Mouse (Mus musculus): ENCODE results near the gene Gys2. TPM values are rescaled to one million over a fixed set of nuclear protein-coding genes. Genes with fewer than 3 reads are reported as not detected.
"Not testable (repeated sequence)": the region's sequence is repeated elsewhere in the genome, so short reads cannot be mapped to it uniquely, and the experiment has no call there.

Gene Gys2
- polyA plus RNA-seq, 1 experiment from 2014 or later, result 0.08 TPM

DNA sequence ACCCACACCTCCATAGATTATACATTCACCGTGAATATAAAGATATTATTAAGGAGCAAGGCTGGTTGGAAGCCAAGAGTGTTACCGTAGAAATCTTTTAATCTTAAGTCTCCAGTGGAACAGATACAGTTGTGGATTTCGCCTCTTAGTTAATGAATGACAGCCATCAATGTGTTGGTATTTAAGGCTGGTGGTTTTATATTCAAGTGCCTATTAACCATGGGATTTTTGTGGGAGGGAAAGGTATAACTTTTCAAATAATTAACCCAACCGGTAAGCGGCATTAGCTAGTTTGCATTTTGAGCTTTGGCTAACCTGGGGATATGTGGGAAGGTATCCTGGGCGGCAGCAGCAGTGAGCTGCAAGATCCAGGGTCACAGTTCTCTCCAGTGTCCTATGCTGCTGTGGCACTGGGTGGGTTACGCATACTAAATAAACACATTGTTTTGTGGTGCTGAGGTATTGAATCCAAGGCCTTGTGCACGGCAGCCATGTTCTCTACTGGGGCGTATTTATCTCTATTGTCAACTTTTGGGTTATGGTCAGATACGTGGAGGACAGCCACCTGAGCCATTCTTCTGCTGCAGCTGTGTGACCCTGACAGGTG is 29.7 kb upstream of the Gys2 start:
- 88% methylated on average over 10 of the region's 10 CpGs for WGBS
- no peak overlapping the region for H3K9ac ChIP-seq
- peaks cover 39% of the 10 kb centered on the region for H3K4me1 ChIP-seq (replicated peaks)
- no peak overlapping the region for H3K27ac ChIP-seq
- ATAC-seq (ENCODE audit: low FRiP score), result no peak
- H3K36me3 ChIP-seq, result peaks cover 50% of the 10 kb centered on the region
- H3K4me3 ChIP-seq, result no peak overlapping the region
- H3K4me2 ChIP-seq, result no peak overlapping the region
- H3K27me3 ChIP-seq, result no peaks in the 10 kb centered on the region
- H3K9me3 ChIP-seq, result no peaks in the 10 kb centered on the region

DNA sequence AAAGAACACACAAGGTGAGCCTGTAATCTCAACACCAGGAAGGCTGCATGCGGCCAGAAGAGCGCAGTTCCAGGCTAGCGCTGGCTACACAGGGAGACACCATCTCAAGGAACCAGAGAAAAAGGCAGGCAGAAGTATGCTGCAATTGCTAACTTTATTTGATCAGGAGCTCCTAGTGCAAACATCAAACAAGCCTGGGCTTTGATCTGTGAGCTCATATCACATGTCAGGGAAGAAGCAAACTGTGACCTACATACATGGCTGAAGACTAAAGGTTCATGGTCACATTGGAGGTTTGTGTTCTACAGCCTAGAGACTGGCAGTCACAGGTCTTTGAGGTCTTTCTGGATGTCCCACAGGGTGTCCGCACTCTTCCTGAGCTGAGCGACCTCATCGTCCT is 17.2 kb upstream of the Gys2 start:
- not testable (repeated sequence) for H3K27ac ChIP-seq; H3K4me1 ChIP-seq (replicated peaks); ATAC-seq (ENCODE audit: low FRiP score); H3K4me3 ChIP-seq; H3K4me2 ChIP-seq; H3K9ac ChIP-seq; H3K27me3 ChIP-seq; H3K9me3 ChIP-seq
- WGBS, result 93% methylated on average over 6 of the region's 6 CpGs
- H3K36me3 ChIP-seq, result peaks cover 82% of the 10 kb centered on the region

DNA sequence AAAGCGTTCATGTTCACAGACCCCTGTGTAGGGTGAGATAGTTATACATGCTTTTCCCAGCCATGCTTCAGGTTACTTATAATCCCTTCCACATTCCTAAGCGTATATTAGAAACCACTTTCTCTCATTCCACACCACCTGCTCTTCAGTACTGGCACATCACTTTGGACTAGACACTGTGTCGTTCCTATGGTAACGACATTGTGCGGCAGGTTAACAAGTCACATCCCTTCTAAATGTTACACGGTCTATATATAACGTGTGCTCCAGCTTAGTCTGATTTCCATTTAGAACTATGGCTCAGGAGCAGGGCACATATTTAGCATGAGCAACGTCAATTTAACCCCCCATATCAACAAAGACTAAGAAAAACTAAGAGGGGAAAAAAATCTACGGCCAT is 14.7 kb upstream of the Gys2 start:
- H3K27ac ChIP-seq, result no peak overlapping the region
- 86% methylated on average over 9 of the region's 9 CpGs for WGBS
- H3K9me3 ChIP-seq, result no peaks in the 10 kb centered on the region; the same call in 1 of the 2 replicates
- H3K4me3 ChIP-seq, result no peak overlapping the region
- no peaks in the 10 kb centered on the region for H3K27me3 ChIP-seq
- no peak overlapping the region for H3K9ac ChIP-seq
- no peak overlapping the region for H3K4me2 ChIP-seq
- H3K4me1 ChIP-seq (replicated peaks), result no peaks in the 10 kb centered on the region
- H3K36me3 ChIP-seq, result peaks cover 77% of the 10 kb centered on the region
- no peak for ATAC-seq (ENCODE audit: low FRiP score)

- no peak for ATAC-seq (ENCODE audit: low FRiP score)
- no peak overlapping the region for H3K9ac ChIP-seq
- no peak overlapping the region for H3K27ac ChIP-seq
- H3K36me3 ChIP-seq, result peaks cover 60% of the 10 kb centered on the region
- WGBS, result 92% methylated on average over 4 of the region's 4 CpGs
- no peaks in the 10 kb centered on the region for H3K27me3 ChIP-seq
- H3K4me3 ChIP-seq, result no peak overlapping the region
- H3K4me1 ChIP-seq (replicated peaks), result no peaks in the 10 kb centered on the region
- H3K9me3 ChIP-seq, result no peaks in the 10 kb centered on the region; the same call in 1 of the 2 replicates
- no peak overlapping the region for H3K4me2 ChIP-seq
Observed at GRCm38 (mm10) chr6:142485478-142486123, 12.7 kb upstream of the Gys2 start.

DNA sequence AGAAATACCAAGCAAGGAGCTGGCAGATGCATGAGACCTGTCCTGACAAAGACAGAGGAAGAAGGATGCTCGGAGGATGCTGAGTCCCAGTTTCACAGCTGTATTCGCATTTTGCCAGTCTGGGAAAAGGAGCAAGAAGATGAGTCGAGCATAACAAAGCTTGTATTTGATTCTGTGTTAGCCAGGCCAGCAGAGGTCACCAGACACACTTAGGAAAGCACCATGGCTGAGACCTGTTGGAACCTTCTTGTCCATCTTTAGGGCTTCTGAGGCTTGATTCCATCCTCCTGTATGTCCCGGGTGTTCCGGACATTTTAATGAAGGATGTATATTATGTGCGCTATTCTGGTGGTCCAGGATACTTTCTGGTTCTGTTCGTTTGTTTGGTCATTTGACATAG is 4.3 kb upstream of the Gys2 start:
- WGBS, result 85% methylated on average over 7 of the region's 7 CpGs

DNA sequence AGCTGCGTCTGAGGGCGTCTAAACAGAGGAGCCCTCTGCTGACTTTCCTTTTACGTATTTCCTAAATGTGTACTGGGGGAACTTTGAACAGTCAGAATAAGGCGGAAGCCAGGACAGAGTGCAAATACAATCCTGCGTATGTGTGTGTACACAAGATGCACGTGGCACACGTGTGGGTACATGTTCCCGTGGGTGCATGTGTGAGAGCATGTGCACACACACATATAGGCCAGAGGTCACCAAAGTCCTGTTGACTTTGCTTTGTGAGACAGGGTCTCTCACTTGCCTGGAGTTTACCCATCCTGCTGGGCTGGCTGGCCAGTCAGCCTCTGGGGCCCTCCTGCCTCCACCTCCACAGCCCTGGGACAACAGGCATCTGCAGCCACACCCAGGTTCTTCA is 1.8 kb downstream of the Gys2 start:
- Histone ChIP-seq H3K36me3 (no peaks in the 10 kb centered on the region), H3K27me3 (no peaks in the 10 kb centered on the region), H3K9ac (no peak overlapping the region), H3K27ac (no peak overlapping the region), H3K4me1 (replicated peaks) (no peaks in the 10 kb centered on the region), H3K4me2 (no peak overlapping the region), H3K4me3 (no peak overlapping the region), H3K9me3 (no peaks in the 10 kb centered on the region)
- 83% methylated on average over 8 of the region's 8 CpGs for whole genome bisulfite sequencing
- ATAC-seq (ENCODE audit: low FRiP score), result no peak

More for the DNA sequence above, 4.3 kb upstream of the Gys2 start:
- H3K4me1 ChIP-seq (replicated peaks), result no peaks in the 10 kb centered on the region
- H3K27me3 ChIP-seq, result no peaks in the 10 kb centered on the region
- H3K4me2 ChIP-seq, result no peak overlapping the region
- H3K9me3 ChIP-seq, result no peaks in the 10 kb centered on the region
- no peak overlapping the region for H3K27ac ChIP-seq
- no peaks in the 10 kb centered on the region for H3K36me3 ChIP-seq
- H3K9ac ChIP-seq, result no peak overlapping the region
- ATAC-seq (ENCODE audit: low FRiP score), result no peak
- no peak overlapping the region for H3K4me3 ChIP-seq

GRCm38 (mm10) chr6:142469602-142470001 is 3.3 kb downstream of the Gys2 start:
- H3K4me1 ChIP-seq (replicated peaks), result no peaks in the 10 kb centered on the region

GRCm38 (mm10) chr6:142462194-142462593 is 10.7 kb downstream of the Gys2 start:
- no peaks in the 10 kb centered on the region for H3K9me3 ChIP-seq
- WGBS, result 75% methylated on average over 6 of the region's 6 CpGs

More at GRCm38 (mm10) chr6:142469602-142470001, 3.3 kb downstream of the Gys2 start:
- Histone ChIP-seq H3K27ac (no peak overlapping the region), H3K4me3 (no peak overlapping the region), H3K9me3 (no peaks in the 10 kb centered on the region), H3K27me3 (no peaks in the 10 kb centered on the region), H3K9ac (no peak overlapping the region), H3K36me3 (no peaks in the 10 kb centered on the region), H3K4me2 (no peak overlapping the region)
- ATAC-seq (ENCODE audit: low FRiP score), result no peak
- WGBS, result 67% methylated on average over 4 of the region's 4 CpGs

DNA sequence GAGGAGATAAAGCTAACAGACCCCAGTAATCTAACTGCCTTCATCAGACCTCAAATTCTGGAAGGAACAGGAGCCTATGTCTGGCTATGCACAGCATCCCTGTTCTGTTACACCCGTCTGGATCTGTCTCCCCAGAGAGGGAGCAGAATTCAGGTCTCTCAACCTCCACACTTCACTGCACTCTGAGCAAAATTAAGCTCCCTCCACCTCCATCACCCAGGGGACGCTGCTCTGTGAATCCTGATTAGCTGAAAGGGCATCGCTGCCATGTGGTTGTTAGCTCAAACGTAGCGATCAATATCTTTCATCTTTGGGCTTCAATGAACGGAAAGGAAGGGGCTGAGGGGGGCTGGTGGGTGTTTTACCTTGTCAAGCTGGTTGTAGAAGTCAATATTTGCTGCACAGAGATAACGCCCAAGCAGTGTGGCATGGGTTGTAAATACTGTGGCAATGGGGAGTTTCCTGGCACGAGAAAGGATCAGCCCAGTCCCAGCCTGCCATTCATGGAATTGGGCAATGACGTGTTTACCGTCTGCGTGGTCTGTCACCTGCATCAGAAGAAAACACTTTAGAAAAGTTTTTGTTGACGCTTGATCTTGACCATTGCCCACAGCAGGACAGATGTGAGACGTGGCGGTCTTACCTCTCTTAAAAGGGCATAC is 13.8 kb downstream of the Gys2 start:
- peak; percentile 65 for ATAC-seq (ENCODE audit: low FRiP score)
- Histone ChIP-seq H3K36me3 (no peaks in the 10 kb centered on the region), H3K27me3 (no peaks in the 10 kb centered on the region), H3K9ac (no peak overlapping the region; the same call in 1 of the 2 replicates), H3K4me3 (no peak overlapping the region), H3K27ac (no peak overlapping the region; the same call in 1 of the 2 replicates), H3K4me1 (replicated peaks) (peaks cover 17% of the 10 kb centered on the region), H3K4me2 (no peak overlapping the region), H3K9me3 (no peaks in the 10 kb centered on the region)
- WGBS, result 63% methylated on average over 14 of the region's 14 CpGs

More at GRCm38 (mm10) chr6:142462194-142462593, 10.7 kb downstream of the Gys2 start:
- no peak for ATAC-seq (ENCODE audit: low FRiP score)
- Histone ChIP-seq H3K4me1 (replicated peaks) (peaks cover 17% of the 10 kb centered on the region), H3K4me3 (no peak overlapping the region), H3K4me2 (no peak overlapping the region), H3K27me3 (no peaks in the 10 kb centered on the region), H3K36me3 (no peaks in the 10 kb centered on the region), H3K27ac (no peak overlapping the region), H3K9ac (no peak overlapping the region)

- no peak overlapping the region for H3K27ac ChIP-seq
- H3K4me2 ChIP-seq, result no peak overlapping the region
- peaks cover 17% of the 10 kb centered on the region for H3K4me1 ChIP-seq (replicated peaks)
- no peaks in the 10 kb centered on the region for H3K9me3 ChIP-seq
- 0 out of 2 replicates have a peak, but pooled peaks have one; percentile 46 for ATAC-seq (ENCODE audit: low FRiP score)
- H3K27me3 ChIP-seq, result no peaks in the 10 kb centered on the region
- WGBS, result 33% methylated on average over 7 of the region's 7 CpGs
- no peak overlapping the region for H3K9ac ChIP-seq
- no peaks in the 10 kb centered on the region for H3K36me3 ChIP-seq
- no peak overlapping the region for H3K4me3 ChIP-seq
Observed at GRCm38 (mm10) chr6:142458010-142458409, 14.9 kb downstream of the Gys2 start.

DNA sequence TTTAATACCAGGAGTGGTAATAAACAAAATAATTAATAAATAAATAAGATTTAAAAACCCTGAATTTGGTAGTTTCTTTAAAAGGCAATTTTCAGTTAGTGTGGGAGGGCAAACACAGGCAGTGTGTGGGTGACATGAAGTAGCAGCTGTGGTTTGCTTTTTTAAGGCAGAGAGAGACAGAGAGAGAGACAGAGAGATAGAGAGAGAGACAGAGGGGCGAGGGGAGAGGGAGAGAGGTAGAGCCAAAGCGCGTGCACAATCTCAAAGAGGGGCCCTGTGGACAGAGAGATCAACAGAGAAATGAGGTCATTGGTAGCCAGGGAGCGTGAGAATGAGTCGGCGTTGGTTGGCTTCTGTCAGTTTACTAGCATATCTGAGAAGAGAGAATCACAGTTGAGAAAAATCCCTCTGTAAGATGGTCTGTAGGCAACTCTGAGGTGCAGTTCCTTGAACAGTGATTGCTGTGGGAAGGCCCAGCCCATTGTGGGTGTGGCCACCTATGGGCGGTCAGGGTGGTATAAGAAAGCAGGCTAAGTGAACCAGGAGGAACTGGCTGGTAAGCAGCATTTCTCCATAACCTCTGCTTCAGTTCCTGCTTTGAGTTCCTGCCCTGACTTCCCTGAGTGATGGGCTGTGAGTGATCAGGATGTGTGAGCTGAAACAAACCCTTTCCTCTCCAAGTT is 17.5 kb downstream of the Gys2 start:
- Histone ChIP-seq H3K27ac (no peak overlapping the region), H3K4me1 (replicated peaks) (peaks cover 17% of the 10 kb centered on the region), H3K9me3 (no peaks in the 10 kb centered on the region), H3K36me3 (no peaks in the 10 kb centered on the region), H3K27me3 (no peaks in the 10 kb centered on the region), H3K4me3 (no peak overlapping the region), H3K9ac (no peak overlapping the region), H3K4me2 (no peak overlapping the region)
- WGBS, result 70% methylated on average over 7 of the region's 7 CpGs
- ATAC-seq (ENCODE audit: low FRiP score), result no peak

- H3K36me3 ChIP-seq, result no peaks in the 10 kb centered on the region
- no peaks in the 10 kb centered on the region for H3K9me3 ChIP-seq
- no peak for ATAC-seq (ENCODE audit: low FRiP score)
- H3K9ac ChIP-seq, result no peak overlapping the region
- no peak overlapping the region for H3K27ac ChIP-seq
- no peaks in the 10 kb centered on the region for H3K27me3 ChIP-seq
- H3K4me3 ChIP-seq, result no peak overlapping the region
- no peak overlapping the region for H3K4me2 ChIP-seq
- WGBS, result 81% methylated on average over 2 of the region's 2 CpGs
- H3K4me1 ChIP-seq (replicated peaks), result peaks cover 5% of the 10 kb centered on the region; the same call in 1 of the 2 replicates
Observed at GRCm38 (mm10) chr6:142453311-142453710, 19.6 kb downstream of the Gys2 start.
